Mouse (Mus musculus) myocyte (in vitro differentiated cells): ENCODE data around the gene Dgat2. TPM values are rescaled to one million over a fixed set of nuclear protein-coding genes. Genes with fewer than 3 reads are reported as not detected.

Source experiments
- H3K27me3 ChIP-seq: one replicate; pipeline ENCODE4 v1.6.1; 2011; ENCODE audit not compliant: control insufficient read depth, insufficient read depth, insufficient read length
- H3K36me3 ChIP-seq: one replicate; pipeline ENCODE4 v1.6.1; 2011; ENCODE audit not compliant: control insufficient read depth, insufficient read depth
- H3K4me2 ChIP-seq: one replicate; pipeline ENCODE4 v1.6.1; 2011; ENCODE audit warnings: low read depth, control low read depth
- H3K4me3 ChIP-seq: one replicate; pipeline ENCODE4 v1.5.1; 2011; ENCODE audit warnings: mild to moderate bottlenecking, control low read depth, moderate library complexity
- H3K79me2 ChIP-seq: one replicate; pipeline ENCODE4 v1.6.1; 2011; ENCODE audit not compliant: control insufficient read depth, insufficient read depth
- H3ac ChIP-seq: one replicate; pipeline ENCODE4 v1.6.1; 2011; ENCODE audit not compliant: control insufficient read depth, insufficient read length
- CEBPB ChIP-seq: IDR thresholded peaks from 2 replicates; pipeline ENCODE4 v1.6.1; 2011; ENCODE audit warnings: mild to moderate bottlenecking, moderate library complexity; ENCODE audit not compliant: poor library complexity, insufficient read depth, severe bottlenecking
- E2F4 ChIP-seq: IDR thresholded peaks from one replicate; pipeline ENCODE4 v1.6.1; 2011; ENCODE audit warnings: mild to moderate bottlenecking, control low read depth, moderate library complexity; ENCODE audit not compliant: insufficient read depth
- MAX ChIP-seq: IDR thresholded peaks from one replicate; pipeline ENCODE4 v1.6.1; 2011; ENCODE audit warnings: low read depth, mild to moderate bottlenecking, control low read depth
- MYOD1 ChIP-seq, 3 experiments: IDR thresholded peaks; one replicate each; pipeline ENCODE4 v1.6.1; 2011; ENCODE audit warnings: control low read depth in 2 of 3, low read depth in 2 of 3, mild to moderate bottlenecking in 2 of 3, moderate library complexity in 1 of 3; ENCODE audit not compliant: insufficient read length in 2 of 3, control insufficient read depth in 1 of 3
- MYOG ChIP-seq, 3 experiments: IDR thresholded peaks; one replicate each; pipeline ENCODE4 v1.6.1; 2011; ENCODE audit warnings: control low read depth in 2 of 3, low read depth in 2 of 3, mild to moderate bottlenecking in 2 of 3; ENCODE audit not compliant: insufficient read length in 2 of 3, control insufficient read depth in 1 of 3, insufficient read depth in 1 of 3
- POLR2A ChIP-seq: IDR thresholded peaks from one replicate; pipeline ENCODE4 v1.6.1; 2011; ENCODE audit warnings: low read depth, mild to moderate bottlenecking, control low read depth, moderate library complexity; ENCODE audit not compliant: insufficient read length
- POLR2AphosphoS2 ChIP-seq: IDR thresholded peaks from one replicate; pipeline ENCODE4 v1.6.1; 2011; ENCODE audit warnings: low read depth, control low read depth; ENCODE audit not compliant: insufficient read length
- REST ChIP-seq: IDR thresholded peaks from one replicate; pipeline ENCODE4 v1.6.1; 2011; ENCODE audit warnings: mild to moderate bottlenecking, control low read depth, moderate library complexity; ENCODE audit not compliant: insufficient read depth, insufficient read length
- SRF ChIP-seq: IDR thresholded peaks from one replicate; pipeline ENCODE4 v1.6.1; 2011; ENCODE audit warnings: low read depth; ENCODE audit not compliant: control insufficient read depth, insufficient read length
- TCF12 ChIP-seq: IDR thresholded peaks from one replicate; pipeline ENCODE4 v1.6.1; 2011; ENCODE audit warnings: mild to moderate bottlenecking, control low read depth; ENCODE audit not compliant: poor library complexity, insufficient read depth, severe bottlenecking
- TCF3 ChIP-seq: IDR thresholded peaks from one replicate; pipeline ENCODE4 v1.6.1; 2011; ENCODE audit warnings: low read depth, control low read depth; ENCODE audit not compliant: insufficient read length
- USF1 ChIP-seq: IDR thresholded peaks from one replicate; pipeline ENCODE4 v1.6.1; 2011; ENCODE audit warnings: low read depth, mild to moderate bottlenecking, control low read depth, moderate library complexity
- polyA plus RNA-seq: library from polyadenylated mRNA; unstranded; fragments of >200 nt; fragmentation: generic; extraction: Trizol; gene quantifications from one replicate; pipeline ENCODE4 v1.2.1, GENCODE M21; 2012; ENCODE audit warnings: missing spikeins

Gene Dgat2
- polyA plus RNA-seq, 1 experiment: 6.9 TPM

GRCm38 (mm10) chr7:99151342-99151741 lies 31.2 kb downstream of the Dgat2 start:
- H3ac ChIP-seq: no peak overlapping the region
- H3K27me3 ChIP-seq: no peaks in the 10 kb centered on the region
- no peak for TF ChIP-seq USF1
- TF ChIP-seq CEBPB: no peak
- TF ChIP-seq POLR2A: no peak
- TF ChIP-seq SRF: no peak
- no peak for TF ChIP-seq REST
- no peak for TF ChIP-seq E2F4
- no peak for TF ChIP-seq TCF3
- no peak for TF ChIP-seq TCF12
- peak in 1 of 3 experiments; percentile 15 for TF ChIP-seq MYOG (IDR thresholded peaks at IDR 0.05; ENCODE audit: control insufficient read depth in 1 of 3, insufficient read depth in 1 of 3, insufficient read length in 2 of 3, low read depth in 2 of 3)
- H3K4me2 ChIP-seq: no peak overlapping the region
- no peaks in the 10 kb centered on the region for H3K36me3 ChIP-seq
- no peaks in the 10 kb centered on the region for H3K79me2 ChIP-seq
- no peak overlapping the region for H3K4me3 ChIP-seq

- no peak overlapping the region for H3K4me2 ChIP-seq
- no peaks in the 10 kb centered on the region for H3K36me3 ChIP-seq
- TF ChIP-seq MAX (no peak), MYOD1 (IDR thresholded peaks at IDR 0.05; ENCODE audit: control insufficient read depth in 1 of 3, insufficient read length in 2 of 3, low read depth in 2 of 3) (no peak), REST (no peak), SRF (no peak), TCF3 (no peak), POLR2AphosphoS2 (no peak), POLR2A (no peak), E2F4 (no peak), MYOG (IDR thresholded peaks at IDR 0.05; ENCODE audit: control insufficient read depth in 1 of 3, insufficient read depth in 1 of 3, insufficient read length in 2 of 3, low read depth in 2 of 3) (no peak), USF1 (no peak), CEBPB (no peak), TCF12 (no peak)
- no peaks in the 10 kb centered on the region for H3K79me2 ChIP-seq
- H3ac ChIP-seq: no peak overlapping the region
- H3K4me3 ChIP-seq: no peak overlapping the region
- no peaks in the 10 kb centered on the region for H3K27me3 ChIP-seq
These were observed 33.5 kb downstream of the Dgat2 start for GRCm38 (mm10) chr7:99149017-99149416.

DNA sequence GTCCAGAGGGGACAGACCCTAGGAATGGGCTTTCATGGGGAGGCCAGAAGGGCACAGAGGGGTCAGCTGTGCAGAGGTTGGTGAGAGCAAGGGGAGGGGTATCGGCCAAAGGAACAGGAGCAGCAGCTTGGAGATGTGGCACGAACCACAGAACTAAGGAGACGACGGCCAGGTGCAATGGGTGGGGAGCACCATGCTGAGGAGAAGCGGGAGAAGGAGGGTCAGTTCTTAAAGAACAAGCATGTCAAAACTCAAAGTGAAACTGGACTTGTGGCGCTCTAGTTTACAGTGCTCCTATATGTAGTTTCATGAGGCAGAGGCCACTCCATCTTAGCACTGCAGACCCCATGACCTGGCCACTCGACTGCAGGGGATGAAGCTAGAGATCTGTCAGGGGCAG lies 35.0 kb downstream of the Dgat2 start:
- Histone ChIP-seq H3K4me3 (no peak overlapping the region), H3K36me3 (no peaks in the 10 kb centered on the region), H3K27me3 (no peaks in the 10 kb centered on the region)

DNA sequence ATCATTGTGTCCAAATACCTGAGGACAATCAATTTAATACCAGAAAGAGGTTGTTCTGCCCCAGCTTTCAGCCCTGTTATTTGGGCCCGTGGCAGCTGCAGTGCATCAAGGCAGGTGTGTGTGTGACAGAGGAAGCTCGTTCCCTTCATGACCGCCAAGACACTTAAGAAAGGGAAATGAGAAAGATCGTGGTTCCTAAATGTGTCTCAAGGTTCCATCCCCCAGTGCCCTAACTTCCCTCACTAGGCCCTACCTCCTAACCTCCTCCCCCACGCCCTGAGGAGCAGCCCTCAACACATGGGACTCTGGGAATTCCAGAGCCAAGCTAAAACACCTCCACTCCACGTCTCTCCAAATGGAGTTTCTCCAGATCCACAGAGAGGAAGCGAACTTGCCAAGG lies 35.6 kb downstream of the Dgat2 start:
- no peaks in the 10 kb centered on the region for H3K36me3 ChIP-seq
- no peaks in the 10 kb centered on the region for H3K27me3 ChIP-seq
- H3K4me3 ChIP-seq: no peak overlapping the region
- no peak for TF ChIP-seq REST
- no peak for TF ChIP-seq POLR2A
- TF ChIP-seq TCF12: no peak
- TF ChIP-seq TCF3: no peak
- TF ChIP-seq MYOG (IDR thresholded peaks at IDR 0.05; ENCODE audit: control insufficient read depth in 1 of 3, insufficient read depth in 1 of 3, insufficient read length in 2 of 3, low read depth in 2 of 3): no peak
- H3K4me2 ChIP-seq: no peak overlapping the region
- H3K79me2 ChIP-seq: no peaks in the 10 kb centered on the region
- no peak overlapping the region for H3ac ChIP-seq

More for the DNA sequence above, 35.0 kb downstream of the Dgat2 start:
- H3K4me2 ChIP-seq: no peak overlapping the region
- no peaks in the 10 kb centered on the region for H3K79me2 ChIP-seq
- no peak overlapping the region for H3ac ChIP-seq
- no peak for TF ChIP-seq SRF
- TF ChIP-seq E2F4: no peak
- TF ChIP-seq MYOD1 (IDR thresholded peaks at IDR 0.05; ENCODE audit: control insufficient read depth in 1 of 3, insufficient read length in 2 of 3, low read depth in 2 of 3): no peak
- no peak for TF ChIP-seq MAX
- TF ChIP-seq POLR2AphosphoS2: no peak
- no peak for TF ChIP-seq USF1
- TF ChIP-seq MYOG (IDR thresholded peaks at IDR 0.05; ENCODE audit: control insufficient read depth in 1 of 3, insufficient read depth in 1 of 3, insufficient read length in 2 of 3, low read depth in 2 of 3): no peak

DNA sequence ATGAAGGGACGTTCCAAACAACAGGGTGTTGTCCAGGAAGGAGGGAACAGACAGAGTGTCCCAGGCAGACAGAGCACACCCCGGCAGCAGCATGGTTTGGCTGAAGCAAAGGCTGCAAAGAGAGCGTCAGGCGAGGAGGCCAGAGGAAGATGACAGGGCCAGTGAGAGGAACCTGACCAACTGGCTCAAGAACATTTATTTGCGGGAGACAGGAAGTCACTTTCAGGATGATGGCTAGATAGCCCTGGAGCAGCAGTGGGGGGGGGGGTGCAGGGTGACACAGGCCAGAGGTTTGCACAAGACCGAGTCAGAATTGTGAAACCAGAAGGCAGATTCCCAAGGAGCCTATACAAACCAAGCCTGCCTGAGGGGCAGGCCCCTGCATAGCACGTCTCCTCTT lies 36.5 kb downstream of the Dgat2 start:
- Histone ChIP-seq H3ac (no peak overlapping the region), H3K4me3 (no peak overlapping the region), H3K4me2 (no peak overlapping the region), H3K79me2 (no peaks in the 10 kb centered on the region), H3K27me3 (no peaks in the 10 kb centered on the region), H3K36me3 (no peaks in the 10 kb centered on the region)
- no peak for TF ChIP-seq POLR2AphosphoS2
- TF ChIP-seq MAX: no peak
- TF ChIP-seq CEBPB: no peak
- no peak for TF ChIP-seq USF1
- no peak for TF ChIP-seq TCF3
- TF ChIP-seq MYOG (IDR thresholded peaks at IDR 0.05; ENCODE audit: control insufficient read depth in 1 of 3, insufficient read depth in 1 of 3, insufficient read length in 2 of 3, low read depth in 2 of 3): no peak
- no peak for TF ChIP-seq TCF12
- no peak for TF ChIP-seq REST
- no peak for TF ChIP-seq SRF
- no peak for TF ChIP-seq MYOD1 (IDR thresholded peaks at IDR 0.05; ENCODE audit: control insufficient read depth in 1 of 3, insufficient read length in 2 of 3, low read depth in 2 of 3)
- no peak for TF ChIP-seq POLR2A
- TF ChIP-seq E2F4: no peak
